Mouse (Mus musculus) lung, postnatal 36 days (tissue): Measurements from ENCODE around the gene Slc12a7.

Source experiments
- DNase-seq: peaks from one replicate; pipeline ENCODE4 v3.0.0; 2022; ENCODE audit warnings: mixed read lengths

The Slc12a7 gene

DNA sequence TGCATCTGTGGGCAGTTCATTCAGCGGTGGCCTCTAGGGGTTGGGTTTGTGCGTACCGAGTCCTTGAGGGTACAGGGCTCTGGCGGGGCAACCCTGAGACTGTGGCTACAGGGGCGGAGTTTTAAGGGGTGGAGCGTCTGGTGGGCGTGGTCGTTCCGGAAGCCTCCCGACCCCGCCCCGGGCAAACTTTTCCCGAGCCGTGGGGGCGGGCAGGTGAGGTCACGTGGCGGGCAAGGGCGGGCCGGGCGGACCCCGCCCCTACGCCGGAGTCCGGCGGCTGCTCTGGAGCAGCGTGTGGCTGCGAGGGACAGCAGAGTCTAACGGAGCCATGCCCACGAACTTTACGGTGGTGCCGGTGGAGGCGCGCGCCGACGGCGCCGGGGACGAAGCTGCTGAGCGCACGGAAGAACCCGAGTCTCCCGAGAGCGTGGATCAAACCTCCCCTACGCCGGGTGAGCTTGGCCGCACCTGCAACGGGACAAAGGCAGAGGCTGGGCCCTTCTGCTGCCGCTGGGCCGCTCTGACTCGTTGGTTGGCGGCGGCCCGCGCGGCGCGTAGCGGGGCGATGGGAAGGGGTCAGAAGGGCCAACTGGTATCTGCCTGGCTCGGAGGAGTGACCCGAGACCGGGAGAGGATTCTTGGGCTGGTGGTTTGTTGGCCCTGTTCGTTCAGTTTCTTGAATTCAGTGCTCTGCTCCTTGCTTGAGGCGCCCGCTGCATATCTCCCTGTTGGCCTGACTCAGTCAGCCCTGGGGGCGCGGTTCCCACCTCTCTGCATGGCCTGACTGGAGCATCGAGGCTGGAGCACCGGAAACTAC, 30.8 kb downstream of the Slc12a7 start:
- peak; percentile 96 for DNase-seq

- peak; percentile 41 for DNase-seq
These were observed 31.4 kb downstream of the Slc12a7 start for GRCm38 (mm10) chr13:73764256-73764775.

DNA sequence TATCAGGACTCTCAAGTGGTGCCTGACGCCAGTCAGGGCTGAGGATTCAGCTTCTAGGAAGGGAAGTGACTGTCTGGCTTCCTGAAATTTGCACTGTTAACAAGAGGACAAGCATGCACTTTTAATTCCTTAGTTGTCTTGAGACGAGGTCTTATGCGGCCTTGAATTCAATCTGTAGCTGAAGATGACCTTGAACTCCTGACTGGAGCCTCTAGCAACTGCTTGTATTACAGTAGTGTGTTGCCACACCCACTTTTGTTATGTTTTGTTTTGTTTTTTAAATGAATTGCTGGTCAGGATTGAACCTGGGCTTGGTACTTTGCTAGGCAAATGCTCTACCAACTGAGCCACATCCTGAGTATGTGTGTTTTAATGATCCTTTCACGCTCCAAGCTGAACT, 32.5 kb downstream of the Slc12a7 start:
- DNase-seq = no peak

DNA sequence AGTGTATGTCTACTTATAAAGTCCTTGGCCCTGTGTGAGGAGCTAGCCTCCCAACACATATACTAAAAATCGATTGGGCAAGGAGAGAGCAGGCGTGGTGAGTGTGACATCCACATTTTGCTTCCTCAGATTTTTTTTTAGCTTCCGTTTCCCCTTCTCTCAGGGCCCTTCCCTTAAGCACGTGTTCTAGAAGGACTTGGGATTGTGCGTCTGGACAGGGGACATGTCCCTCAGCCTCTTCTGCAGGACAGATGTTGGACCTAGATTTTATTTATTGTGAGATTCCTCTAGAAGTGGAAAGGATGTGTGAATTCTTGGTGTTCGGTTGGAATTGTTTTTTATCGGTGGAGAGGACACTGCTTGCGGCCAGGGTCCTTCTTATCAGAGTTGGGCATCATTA, 34.3 kb downstream of the Slc12a7 start:
- peak; percentile 30 for DNase-seq

- no peak for DNase-seq
These were observed 34.9 kb downstream of the Slc12a7 start for GRCm38 (mm10) chr13:73767754-73768153.

DNA sequence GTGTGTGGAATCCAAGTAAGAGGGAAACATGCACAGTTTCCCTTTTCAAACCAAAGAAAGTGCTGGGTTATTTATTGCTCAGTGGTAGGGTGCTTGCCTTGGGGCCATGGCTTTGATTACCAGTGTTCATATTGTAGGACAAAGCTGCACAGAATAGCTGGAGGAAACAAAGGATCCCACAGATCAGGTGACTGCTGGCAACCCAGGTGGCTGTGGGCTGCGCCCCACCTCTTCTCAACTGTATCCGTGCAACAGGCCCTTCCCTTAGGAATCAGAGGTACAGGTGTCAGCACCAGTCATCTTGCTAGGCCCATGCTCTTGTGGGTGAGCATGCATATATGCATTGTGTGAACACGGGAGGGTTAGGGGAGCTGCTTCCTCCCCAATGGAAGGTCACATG, 35.4 kb downstream of the Slc12a7 start:
- no peak for DNase-seq

DNA sequence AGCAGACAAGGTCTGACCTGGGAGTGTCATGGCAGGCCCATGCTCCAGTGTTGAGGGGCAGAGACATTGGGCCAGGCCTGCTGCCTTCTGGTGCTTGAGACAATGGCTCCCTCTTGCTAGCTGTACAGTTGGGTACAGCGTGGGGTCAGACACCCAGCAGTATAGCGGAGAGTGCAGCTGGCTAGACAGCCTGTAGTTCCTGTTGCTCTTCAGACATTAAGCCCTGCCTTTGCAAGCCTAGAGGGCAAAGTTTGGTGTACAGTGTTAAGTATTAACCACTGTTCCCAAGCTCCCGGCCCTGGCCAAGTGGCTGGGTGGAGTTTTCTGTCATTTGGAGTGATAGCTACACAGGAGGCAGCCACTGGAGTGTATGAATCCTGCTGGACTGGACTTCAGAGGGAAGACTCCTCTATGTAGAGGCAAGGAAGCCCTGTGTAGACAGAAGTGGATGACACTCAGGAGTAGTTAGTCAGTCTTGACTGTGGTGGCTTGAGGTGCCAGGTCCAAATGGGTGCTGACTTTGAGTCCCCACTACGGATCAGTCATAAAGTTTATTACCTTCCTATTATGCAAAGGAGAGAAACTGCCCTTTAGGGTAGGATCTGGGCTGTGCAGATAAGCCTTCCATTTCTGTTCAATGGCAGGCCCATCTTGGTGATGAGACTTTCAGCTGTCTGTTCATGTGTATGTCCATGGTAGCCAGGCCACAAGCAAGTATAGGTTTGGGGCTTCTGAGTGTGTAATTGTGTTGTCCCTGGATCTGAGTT, 37.2 kb downstream of the Slc12a7 start:
- peak; percentile 49 for DNase-seq

- DNase-seq = no peak
These were observed 38.2 kb downstream of the Slc12a7 start for GRCm38 (mm10) chr13:73771131-73771530.

DNA sequence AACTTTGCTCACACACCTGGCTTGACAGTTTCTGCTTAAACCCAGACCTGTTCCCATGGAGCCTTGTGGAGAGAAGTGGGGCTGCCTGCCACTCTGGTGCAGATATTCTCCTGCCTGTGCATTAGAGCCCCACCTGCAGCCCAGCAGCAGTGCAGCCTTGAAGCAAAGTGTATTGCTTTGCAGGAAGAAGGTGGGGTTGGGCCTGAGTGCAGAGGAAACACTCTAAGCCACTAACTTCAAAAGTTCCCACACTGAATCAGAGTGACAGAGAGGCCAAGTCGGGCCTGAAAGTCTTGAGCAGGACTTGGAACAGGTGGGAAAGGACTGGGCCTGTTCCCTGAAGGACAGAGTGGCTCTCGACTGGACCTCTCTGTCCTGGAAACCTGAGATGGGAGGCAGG, 39.8 kb downstream of the Slc12a7 start:
- peak; percentile 71 for DNase-seq

DNA sequence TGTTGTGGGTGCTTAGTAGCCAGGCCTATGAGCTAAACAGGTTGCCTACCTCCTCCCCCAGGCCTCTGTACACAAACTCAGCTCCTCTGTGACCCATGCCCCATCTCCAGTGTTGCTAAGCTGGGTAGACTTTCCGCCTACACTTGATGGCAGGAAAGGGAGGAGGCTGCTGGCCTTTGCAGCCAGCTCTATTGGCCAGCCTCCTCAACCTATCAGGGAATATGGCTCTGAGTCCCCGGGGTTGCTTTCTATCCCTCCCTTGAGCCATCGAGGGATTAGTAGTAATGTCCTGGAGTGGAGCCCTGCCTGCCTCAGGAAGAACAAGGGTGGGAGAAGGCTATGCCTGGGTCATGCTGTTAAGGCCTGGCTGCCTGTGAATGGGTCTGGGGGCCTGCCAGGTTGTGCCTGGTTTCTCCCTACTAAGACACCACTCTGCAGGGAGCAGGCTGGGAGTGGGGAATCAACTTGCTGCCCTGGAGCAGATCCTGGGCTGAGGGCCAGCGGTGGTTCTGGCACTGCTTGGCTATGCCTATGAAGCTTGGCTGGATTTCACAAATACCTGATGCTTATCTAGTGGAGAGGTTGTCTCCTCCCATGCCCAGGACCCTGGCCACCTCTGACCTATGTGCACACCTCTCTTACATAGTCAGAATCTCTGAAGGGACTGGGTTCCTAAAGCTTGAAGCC, 40.8 kb downstream of the Slc12a7 start:
- DNase-seq = peak; percentile 65

- DNase-seq = no peak
These were observed 42.9 kb downstream of the Slc12a7 start for GRCm38 (mm10) chr13:73775786-73776185.

GRCm38 (mm10) chr13:73777578-73777977, 44.7 kb downstream of the Slc12a7 start:
- peak; percentile 53 for DNase-seq

DNA sequence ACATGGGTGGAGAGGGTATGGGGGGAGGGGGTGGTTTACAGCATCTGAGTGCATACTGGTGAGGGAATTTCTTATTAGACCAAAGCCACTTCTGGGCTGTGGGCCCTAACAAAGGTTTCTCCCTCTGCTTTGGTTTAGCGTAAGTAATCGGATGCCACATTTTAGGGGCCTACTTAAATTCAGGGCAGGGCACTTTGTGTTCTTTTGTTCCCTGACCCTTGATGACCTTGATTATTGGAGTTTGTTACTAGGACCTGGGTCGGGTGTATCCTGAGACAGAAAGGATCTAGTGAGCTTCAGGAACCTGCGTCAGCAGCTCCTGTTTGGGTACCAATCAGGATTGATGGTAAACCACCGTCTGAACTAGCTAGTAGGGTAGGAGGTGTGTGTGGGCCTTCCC, 49.6 kb downstream of the Slc12a7 start:
- no peak for DNase-seq

- DNase-seq = no peak
These were observed 59.3 kb downstream of the Slc12a7 start for GRCm38 (mm10) chr13:73792176-73792575.

- DNase-seq = no peak
These were observed 60.3 kb downstream of the Slc12a7 start for GRCm38 (mm10) chr13:73793171-73793570.

- no peak for DNase-seq
These were observed 66.2 kb downstream of the Slc12a7 start for GRCm38 (mm10) chr13:73799110-73799509.

DNA sequence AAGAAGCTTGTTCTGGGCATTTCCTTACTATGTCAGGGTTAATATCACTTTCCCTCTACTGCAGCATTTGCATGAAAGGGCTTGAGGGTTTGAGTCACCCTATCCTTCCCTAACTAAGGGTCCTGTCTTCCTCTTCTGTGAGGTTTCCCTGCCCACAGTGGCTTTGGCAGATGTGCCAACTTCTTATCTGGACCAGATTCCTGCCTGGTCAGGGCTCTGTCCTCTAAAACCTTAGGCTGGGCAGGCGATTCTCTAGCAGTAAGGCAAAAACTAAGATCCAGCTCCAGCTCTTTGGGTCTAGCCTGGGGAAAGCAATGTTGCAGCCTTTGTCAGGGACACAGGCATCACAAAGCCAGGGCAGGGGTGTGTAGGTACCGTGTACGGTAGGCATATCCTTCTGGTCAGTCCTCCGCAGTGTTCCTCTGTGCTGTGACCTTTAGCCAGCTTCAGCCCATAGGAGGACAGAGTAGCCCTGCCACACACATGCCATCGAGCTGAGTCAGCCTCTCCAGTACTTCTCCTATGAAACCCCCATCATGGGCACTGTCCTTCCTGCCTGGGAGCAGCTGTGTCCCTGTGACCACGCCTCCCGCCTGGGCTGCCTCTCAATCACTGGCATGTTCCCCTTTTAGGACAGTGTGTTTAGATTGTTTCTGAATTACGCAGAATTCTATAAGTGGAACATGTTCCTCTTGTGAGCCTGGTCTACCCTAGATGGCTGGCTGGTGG, 70.7 kb downstream of the Slc12a7 start:
- DNase-seq = peak; percentile 82

GRCm38 (mm10) chr13:73804914-73805313, 72.0 kb downstream of the Slc12a7 start:
- no peak for DNase-seq

GRCm38 (mm10) chr13:73812936-73813335, 80.0 kb downstream of the Slc12a7 start:
- DNase-seq = peak; percentile 12

GRCm38 (mm10) chr13:73814181-73814580, 81.3 kb downstream of the Slc12a7 start:
- DNase-seq = no peak

DNA sequence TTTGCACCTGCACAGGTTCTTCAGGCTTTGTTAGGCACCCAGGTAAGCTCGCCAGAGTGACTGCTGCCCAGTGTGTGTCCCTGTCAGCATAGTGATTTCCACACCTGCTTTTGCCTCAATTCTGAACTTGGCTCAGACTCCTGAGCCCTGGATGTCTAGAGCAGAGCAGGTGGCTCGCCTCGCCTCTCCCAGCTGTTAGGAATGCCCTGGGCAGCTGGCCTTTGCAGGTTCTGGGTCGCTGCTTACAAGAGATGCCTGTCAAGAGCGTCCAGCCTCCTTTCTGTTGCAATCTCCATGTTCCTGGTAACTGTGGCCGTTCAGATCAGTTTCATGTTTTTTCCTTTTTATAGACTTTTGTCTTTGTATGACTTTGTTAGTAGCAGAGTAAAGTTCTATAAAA, 83.4 kb downstream of the Slc12a7 start:
- no peak for DNase-seq

GRCm38 (mm10) chr13:73818921-73819320, 86.0 kb downstream of the Slc12a7 start:
- DNase-seq = no peak

- no peak for DNase-seq
These were observed 88.4 kb downstream of the Slc12a7 start for GRCm38 (mm10) chr13:73821251-73821650.
